Mouse (Mus musculus): ENCODE results near the gene Zfp276.
A peak's percentile ranks its signal among the peaks of the same experiment; 100 is the strongest.

Gene Zfp276

GRCm38 (mm10) chr8:123290679-123291078 lies 36.7 kb downstream of the Zfp276 start:
- DNase-seq (ENCODE audit: low read depth, low spot score) = no peak

DNA sequence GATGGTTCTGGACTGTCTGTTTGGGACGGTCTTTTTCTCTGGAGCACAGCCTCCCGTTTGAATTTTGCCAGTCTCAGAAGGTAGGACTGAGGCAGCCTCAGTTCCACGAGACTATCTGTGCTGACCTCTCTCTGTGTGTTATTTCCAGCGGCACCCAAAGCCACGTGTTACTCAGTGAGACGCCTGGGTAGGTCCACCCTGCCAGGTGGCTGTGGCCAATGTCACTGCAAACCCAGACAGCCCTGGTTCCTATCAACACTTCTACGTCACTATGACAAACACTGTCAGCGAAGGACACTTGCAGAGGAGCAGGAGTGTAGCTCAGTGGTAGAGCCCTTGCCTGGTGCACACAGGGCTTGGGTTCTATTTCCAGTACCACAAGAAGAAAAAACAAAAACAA lies 37.7 kb downstream of the Zfp276 start:
- DNase-seq (ENCODE audit: low read depth, low spot score) = no peak

- DNase-seq (ENCODE audit: low read depth, low spot score) = no peak
Observed at GRCm38 (mm10) chr8:123292281-123292680, 38.3 kb downstream of the Zfp276 start.

GRCm38 (mm10) chr8:123292785-123293184 lies 38.8 kb downstream of the Zfp276 start:
- no peak for DNase-seq (ENCODE audit: low read depth, low spot score)

- DNase-seq (ENCODE audit: low read depth, low spot score) = no peak
Observed at GRCm38 (mm10) chr8:123298301-123298700, 44.3 kb downstream of the Zfp276 start.

DNA sequence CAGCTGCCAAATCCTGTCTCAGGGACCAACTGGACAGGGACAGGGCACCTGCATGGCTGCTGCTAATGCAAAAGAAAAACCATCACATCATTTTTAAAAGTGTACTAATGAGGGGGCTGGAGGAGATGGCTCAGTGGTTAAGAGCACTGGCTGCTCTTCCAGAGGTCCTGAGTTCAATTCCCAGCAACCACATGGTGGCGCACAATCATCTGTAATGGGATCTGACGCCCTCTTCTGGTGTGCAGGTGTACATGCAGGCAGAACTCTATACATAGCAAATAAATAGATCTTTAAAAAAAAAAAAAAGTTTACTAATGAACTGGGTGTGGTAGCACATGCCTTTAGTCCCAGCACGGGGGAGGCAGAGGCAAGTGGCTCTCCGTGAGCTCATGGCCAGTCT lies 54.7 kb downstream of the Zfp276 start:
- DNase-seq (ENCODE audit: low read depth, low spot score) = no peak

GRCm38 (mm10) chr8:123317781-123318466 lies 63.9 kb downstream of the Zfp276 start:
- no peak for DNase-seq (ENCODE audit: low read depth, low spot score)

DNA sequence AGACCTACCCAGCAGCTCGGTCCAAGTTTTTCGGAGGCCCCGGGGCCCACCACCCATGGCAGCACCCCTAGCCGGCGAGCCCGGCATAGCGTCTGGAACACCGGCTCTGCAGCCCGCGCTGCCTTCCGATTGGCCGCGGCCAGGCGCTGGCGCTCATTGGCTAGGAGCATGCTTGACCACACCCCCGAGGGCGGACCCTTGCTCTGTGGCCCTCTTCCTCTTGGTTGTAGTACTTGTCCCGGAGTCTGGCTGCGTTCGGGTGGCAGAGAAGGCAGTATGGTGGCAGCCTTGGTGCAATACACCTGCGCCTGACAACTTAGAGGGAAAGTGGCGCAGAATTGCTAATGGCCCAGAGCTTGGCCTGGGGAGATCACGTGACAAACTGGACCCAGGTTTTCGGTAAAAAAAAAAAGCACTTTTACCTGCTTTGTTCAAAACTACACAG lies 64.5 kb downstream of the Zfp276 start, which contains the start of gene Fanca:
Gene Fanca, minus strand, starts transcription at position 110 of the 445 bp plus-strand sequence.
- peak; percentile 63 for DNase-seq (ENCODE audit: low read depth, low spot score)
